Mouse (Mus musculus): ENCODE data around the gene Mmgt2. TPM values are rescaled to one million over a fixed set of nuclear protein-coding genes. Genes with fewer than 3 reads are reported as not detected.

Mmgt2 gene
- 70.8 and 73.1 TPM in 2 replicates for polyA plus RNA-seq (2015; fragmentation: Nextera tagmentation; extraction: Ambion mirVana)

DNA sequence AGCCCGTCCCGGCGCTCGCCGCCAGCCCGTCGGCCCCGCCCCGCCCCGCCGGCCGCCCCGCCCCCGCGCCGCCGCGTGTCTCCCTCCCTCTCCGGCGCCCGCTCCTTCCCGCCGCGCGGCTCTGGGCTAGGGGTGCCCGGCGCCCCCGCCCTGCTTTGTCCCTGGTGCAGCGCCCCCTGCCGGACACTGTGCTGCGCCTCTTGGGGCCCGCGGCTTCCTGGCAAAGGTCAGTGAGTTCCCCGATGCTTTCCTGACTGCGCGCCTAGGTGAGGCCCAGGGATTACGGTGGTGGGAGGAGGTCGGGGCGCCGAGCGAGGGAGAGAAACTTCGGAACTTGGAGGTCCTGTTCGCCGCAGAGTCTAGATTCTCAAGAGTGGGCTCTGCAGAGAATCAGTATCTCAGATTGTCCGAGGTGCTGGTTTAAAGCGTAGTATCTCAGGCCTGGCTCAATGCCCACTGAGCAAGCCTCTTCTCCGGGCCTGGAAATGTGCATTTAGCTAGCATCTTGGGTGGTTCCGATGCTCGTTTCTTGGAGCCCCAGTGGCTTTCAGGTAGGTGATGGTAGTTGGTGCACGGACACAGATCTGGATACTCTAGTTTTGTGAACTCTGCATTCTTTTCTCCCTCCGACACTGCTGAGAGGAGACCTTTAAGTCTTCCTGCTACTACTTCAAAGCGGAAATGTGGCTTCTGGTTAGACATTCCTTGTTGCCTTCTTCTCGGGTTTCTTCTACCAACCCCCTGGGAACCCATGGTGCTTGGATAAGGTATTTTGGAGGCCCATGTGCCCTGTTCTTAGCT, at the start of gene Mmgt2:
Gene Mmgt2 (plus strand): TSS at position 74 of the 801 bp plus-strand sequence.
- peak within 1 kb of the TSS; percentile 79 for H3K9ac ChIP-seq (ENCODE audit: low read depth, low read length)
- H3K4me3 ChIP-seq (replicated peaks; ENCODE audit: low read depth, low read length): peak within 1 kb of the TSS; percentile 77
- H3K9me3 ChIP-seq (replicated peaks; ENCODE audit: low read length): no peaks in the 10 kb centered on the region
- peaks cover 14% of the 10 kb centered on the region for H3K4me1 ChIP-seq (replicated peaks; ENCODE audit: insufficient read depth, low read length)
- TF ChIP-seq CTCF (IDR thresholded peaks at IDR 0.05; ENCODE audit: low read depth): peak; percentile 90
- WGBS: 1% methylated on average over 33 of the region's 53 CpGs
- H3K36me3 ChIP-seq (ENCODE audit: insufficient read depth, low read length): peaks cover 8% of the 10 kb centered on the region; the same call in 1 of the 2 replicates
- no peaks in the 10 kb centered on the region for H3K27me3 ChIP-seq (ENCODE audit: insufficient read depth, low read length)
- DNase-seq (ENCODE audit: low spot score) (peak; percentile 96), ATAC-seq (replicated peaks; ENCODE audit: low FRiP score, low read depth) (peak; percentile 89)
- peak within 1 kb of the TSS; percentile 94 for H3K4me2 ChIP-seq (ENCODE audit: low read length)
- peak within 1 kb of the TSS; percentile 91 for H3K27ac ChIP-seq

DNA sequence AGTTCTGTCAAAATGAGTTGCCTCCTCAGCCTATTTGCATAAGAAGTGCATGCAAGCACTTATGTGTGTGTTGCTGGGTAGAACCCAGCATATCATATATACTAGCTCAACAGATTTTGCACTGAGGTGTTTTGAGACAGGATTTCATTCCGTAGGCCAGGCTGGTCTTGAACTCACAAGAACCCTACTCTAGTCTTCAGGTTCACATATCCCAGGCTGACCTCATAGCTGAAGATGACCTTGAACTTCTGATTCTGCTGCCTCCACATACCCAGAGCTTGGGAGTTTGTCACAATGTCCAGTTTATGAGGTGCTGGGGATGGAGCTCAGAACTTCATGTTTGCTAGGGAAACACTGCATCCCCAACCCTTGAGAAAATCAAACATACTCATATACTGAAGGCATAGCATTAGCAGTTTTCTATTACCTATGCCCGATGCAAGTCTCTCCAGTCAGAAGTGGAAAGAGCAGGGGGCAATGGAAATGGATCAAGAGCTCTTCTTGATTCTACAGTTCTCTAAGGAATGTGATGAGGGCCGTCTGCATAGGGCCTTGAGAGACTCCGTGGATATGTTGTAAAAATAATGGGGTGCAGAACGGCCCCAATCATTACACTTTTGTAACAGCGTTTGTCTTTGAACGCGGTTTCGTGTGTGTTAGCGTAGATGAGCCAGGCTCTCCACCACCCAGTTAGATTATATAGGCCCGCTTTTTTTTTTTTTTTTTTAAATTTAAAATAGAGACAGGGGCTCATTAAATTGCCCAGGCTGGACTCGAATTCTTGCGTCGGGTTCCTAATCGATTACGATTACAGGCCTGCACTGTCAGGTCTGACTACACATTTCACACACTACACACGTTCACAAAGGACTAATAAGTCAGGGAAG, 46.5 kb upstream of the Mmgt2 start:
- H3K4me1 ChIP-seq (replicated peaks; ENCODE audit: insufficient read depth, low read length): 0 out of 2 replicates have a peak, but pooled peaks cover 6% of the 10 kb centered on the region
- H3K36me3 ChIP-seq (ENCODE audit: insufficient read depth, low read length): peaks cover 13% of the 10 kb centered on the region
- peak overlapping the region; percentile 49 for H3K4me2 ChIP-seq (ENCODE audit: low read length)
- peak overlapping the region; percentile 69 for H3K4me3 ChIP-seq (replicated peaks; ENCODE audit: low read depth, low read length)
- no peaks in the 10 kb centered on the region for H3K27me3 ChIP-seq (ENCODE audit: insufficient read depth, low read length)
- 12% methylated on average over 17 of the region's 17 CpGs for WGBS
- no peak for ATAC-seq (replicated peaks; ENCODE audit: low FRiP score, low read depth)
- DNase-seq (ENCODE audit: low spot score): no peak
- no peak for TF ChIP-seq CTCF (IDR thresholded peaks at IDR 0.05; ENCODE audit: low read depth)
- H3K9ac ChIP-seq (ENCODE audit: low read depth, low read length): peak overlapping the region; percentile 44; the same call in 1 of the 2 replicates
- H3K27ac ChIP-seq: peak overlapping the region; percentile 70
- no peaks in the 10 kb centered on the region for H3K9me3 ChIP-seq (replicated peaks; ENCODE audit: low read length)

DNA sequence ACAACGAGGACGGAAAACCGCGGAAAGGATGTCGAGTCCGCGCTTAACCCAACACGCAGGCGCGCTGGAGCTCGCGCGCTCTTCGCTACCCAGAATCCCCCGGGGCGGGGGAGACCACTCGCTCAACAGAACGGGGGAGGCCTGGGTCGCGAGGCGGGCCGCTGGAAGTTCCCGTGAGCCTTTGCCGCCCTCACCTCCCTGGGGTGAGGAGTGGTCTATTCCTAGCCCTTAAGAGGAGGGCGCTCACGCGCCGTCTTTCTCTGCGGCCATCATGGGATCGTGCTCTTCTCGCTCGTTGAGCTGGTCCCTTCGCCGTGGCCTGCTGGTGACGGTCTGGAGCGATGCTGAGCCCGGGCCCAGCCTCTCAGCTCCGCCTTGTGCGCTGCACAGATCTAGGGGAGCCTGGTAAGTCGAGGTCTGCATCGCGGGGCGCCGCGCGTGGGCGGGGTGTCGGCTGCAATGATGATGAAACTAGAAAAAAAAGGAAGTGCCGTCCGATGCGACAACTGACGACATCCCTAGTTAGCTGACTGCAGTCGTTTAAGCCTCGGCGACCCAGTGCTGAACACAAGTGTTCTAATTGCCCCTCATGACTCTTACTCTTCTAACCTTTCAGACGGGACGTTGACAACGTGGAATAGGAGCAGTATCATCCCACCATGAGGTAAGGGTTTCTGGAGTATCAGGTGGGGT, 45.7 kb upstream of the Mmgt2 start:
- 0 out of 2 replicates have a peak, but pooled peaks cover 6% of the 10 kb centered on the region for H3K4me1 ChIP-seq (replicated peaks; ENCODE audit: insufficient read depth, low read length)
- peaks cover 15% of the 10 kb centered on the region for H3K36me3 ChIP-seq (ENCODE audit: insufficient read depth, low read length)
- peak overlapping the region; percentile 69 for H3K4me3 ChIP-seq (replicated peaks; ENCODE audit: low read depth, low read length)
- H3K9me3 ChIP-seq (replicated peaks; ENCODE audit: low read length): no peaks in the 10 kb centered on the region
- H3K27ac ChIP-seq: peak overlapping the region; percentile 85
- TF ChIP-seq CTCF (IDR thresholded peaks at IDR 0.05; ENCODE audit: low read depth): peak; percentile 34; the same call in 1 of the 2 replicates
- no peaks in the 10 kb centered on the region for H3K27me3 ChIP-seq (ENCODE audit: insufficient read depth, low read length)
- ATAC-seq (replicated peaks; ENCODE audit: low FRiP score, low read depth): peak; percentile 95
- WGBS: under 1% methylated on average over 58 of the region's 58 CpGs
- peak; percentile 99 for DNase-seq (ENCODE audit: low spot score)
- H3K4me2 ChIP-seq (ENCODE audit: low read length): peak overlapping the region; percentile 67
- peak overlapping the region; percentile 79 for H3K9ac ChIP-seq (ENCODE audit: low read depth, low read length)

DNA sequence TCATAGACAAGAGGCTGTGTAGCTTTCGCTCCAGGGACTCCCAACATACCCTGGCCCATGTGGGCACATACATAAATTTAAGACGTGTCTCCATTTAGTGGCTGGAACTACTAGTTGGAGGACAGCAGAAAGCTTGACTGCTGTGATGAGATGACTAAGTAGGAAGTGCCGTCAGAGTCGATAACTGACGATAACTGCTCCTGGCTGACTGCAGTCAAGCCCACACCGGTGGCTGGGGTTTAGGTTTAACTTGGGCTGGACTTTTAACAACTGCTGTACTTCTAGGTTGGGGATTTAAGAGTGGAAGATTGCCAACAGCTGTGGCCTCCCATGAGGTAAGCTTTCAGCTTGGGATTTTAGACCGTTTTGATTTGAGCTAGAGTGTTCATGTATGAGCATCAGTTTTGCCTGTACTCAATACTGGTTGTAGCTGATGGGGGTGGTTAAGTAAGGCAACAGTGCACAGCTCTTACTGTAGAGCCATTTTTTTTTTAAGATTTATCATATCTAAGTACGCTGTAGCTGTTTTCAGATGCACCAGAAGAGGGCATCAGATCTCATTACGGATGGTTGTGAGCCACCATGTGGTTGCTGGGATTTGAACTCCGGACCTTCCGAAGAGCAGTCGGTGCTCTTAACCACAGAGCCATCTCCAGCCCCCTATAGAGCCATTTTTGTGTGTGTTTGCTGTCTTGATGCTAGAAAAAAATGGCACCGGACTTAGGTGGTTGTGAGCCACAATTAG, 45.0 kb upstream of the Mmgt2 start:
- DNase-seq (ENCODE audit: low spot score) (peak; percentile 59), ATAC-seq (replicated peaks; ENCODE audit: low FRiP score, low read depth) (no peak)
- Histone ChIP-seq H3K4me3 (replicated peaks; ENCODE audit: low read depth, low read length) (peak overlapping the region; percentile 69), H3K36me3 (ENCODE audit: insufficient read depth, low read length) (peaks cover 22% of the 10 kb centered on the region), H3K9me3 (replicated peaks; ENCODE audit: low read length) (no peaks in the 10 kb centered on the region), H3K4me2 (ENCODE audit: low read length) (peak overlapping the region; percentile 67), H3K27ac (peak overlapping the region; percentile 85), H3K9ac (ENCODE audit: low read depth, low read length) (peak overlapping the region; percentile 79), H3K4me1 (replicated peaks; ENCODE audit: insufficient read depth, low read length) (0 out of 2 replicates have a peak, but pooled peaks cover 6% of the 10 kb centered on the region), H3K27me3 (ENCODE audit: insufficient read depth, low read length) (no peaks in the 10 kb centered on the region)
- TF ChIP-seq CTCF (IDR thresholded peaks at IDR 0.05; ENCODE audit: low read depth): peak; percentile 60
- WGBS: 1% methylated on average over 13 of the region's 13 CpGs

DNA sequence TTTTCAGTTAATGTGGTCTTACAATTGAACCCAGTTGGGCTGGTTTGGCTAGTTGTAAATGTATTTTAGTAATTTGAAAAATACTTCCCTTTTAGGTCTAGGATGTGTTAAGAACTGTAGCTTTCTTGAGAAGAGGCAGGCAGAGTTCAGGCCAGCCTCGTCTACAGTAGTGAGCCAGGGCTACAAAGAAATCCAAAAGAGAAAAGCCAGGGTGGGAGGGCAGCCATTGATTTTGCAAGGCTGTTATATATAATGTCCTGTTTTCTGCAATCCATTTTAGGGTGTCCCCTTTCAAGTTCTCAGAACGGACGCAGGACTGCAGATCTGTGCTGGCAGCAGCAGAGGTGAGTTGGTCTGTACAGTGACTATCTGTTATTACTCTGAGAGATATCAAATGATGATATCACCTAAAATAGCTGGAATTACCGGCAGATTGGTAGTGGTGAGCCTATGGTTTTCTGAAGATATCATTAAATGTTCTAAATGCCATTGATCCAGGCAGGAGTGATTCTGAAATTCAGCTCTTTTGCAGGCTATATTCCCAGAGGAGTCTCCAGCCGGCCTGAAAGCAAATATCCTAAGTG, 44.2 kb upstream of the Mmgt2 start:
- Histone ChIP-seq H3K4me1 (replicated peaks; ENCODE audit: insufficient read depth, low read length) (0 out of 2 replicates have a peak, but pooled peaks cover 6% of the 10 kb centered on the region), H3K9me3 (replicated peaks; ENCODE audit: low read length) (no peaks in the 10 kb centered on the region), H3K4me2 (ENCODE audit: low read length) (peak overlapping the region; percentile 67), H3K36me3 (ENCODE audit: insufficient read depth, low read length) (peaks cover 29% of the 10 kb centered on the region), H3K27ac (no peak overlapping the region), H3K27me3 (ENCODE audit: insufficient read depth, low read length) (no peaks in the 10 kb centered on the region), H3K4me3 (replicated peaks; ENCODE audit: low read depth, low read length) (peak overlapping the region; percentile 69), H3K9ac (ENCODE audit: low read depth, low read length) (peak overlapping the region; percentile 79; the same call in 1 of the 2 replicates)
- no peak for DNase-seq (ENCODE audit: low spot score)
- ATAC-seq (replicated peaks; ENCODE audit: low FRiP score, low read depth): no peak
- 8% methylated on average over 5 of the region's 5 CpGs for WGBS
- TF ChIP-seq CTCF (IDR thresholded peaks at IDR 0.05; ENCODE audit: low read depth): no peak
